Mouse (Mus musculus) gastrocnemius, adult 18-20 months (tissue): ENCODE measurements at regions not wholly inside any gene's neighbourhood (a gene's known extent, or its start where the extent isn't known, plus 50 kb on each side); places are given as distances from the start of the nearest gene placed in this dataset.

Experiments used
- DNase-seq: peaks from one replicate; pipeline ENCODE4 v3.0.0; 2021; ENCODE audit warnings: low spot score

- no peak for DNase-seq
Observed at GRCm38 (mm10) chr12:94150143-94150542, 1541.9 kb upstream of the Flrt2 start.

- DNase-seq: peak; percentile 1
Observed at GRCm38 (mm10) chr12:94155110-94155858, 1536.7 kb upstream of the Flrt2 start.

GRCm38 (mm10) chr12:94182358-94182757 lies 1509.7 kb upstream of the Flrt2 start:
- DNase-seq: no peak

GRCm38 (mm10) chr12:94190620-94191081 lies 1501.4 kb upstream of the Flrt2 start:
- DNase-seq: peak; percentile 2

- DNase-seq: peak; percentile 16
Observed at GRCm38 (mm10) chr12:94217906-94218305, 1474.1 kb upstream of the Flrt2 start.

GRCm38 (mm10) chr12:94229894-94230293 lies 1462.1 kb upstream of the Flrt2 start:
- no peak for DNase-seq

GRCm38 (mm10) chr12:94245366-94245765 lies 1446.7 kb upstream of the Flrt2 start:
- no peak for DNase-seq

- DNase-seq: no peak
Observed at GRCm38 (mm10) chr12:94247362-94247761, 1444.7 kb upstream of the Flrt2 start.

GRCm38 (mm10) chr12:94252957-94253633 lies 1438.9 kb upstream of the Flrt2 start:
- no peak for DNase-seq

GRCm38 (mm10) chr12:94280946-94281345 lies 1411.1 kb upstream of the Flrt2 start:
- peak; percentile 50 for DNase-seq

GRCm38 (mm10) chr12:94282931-94283330 lies 1409.1 kb upstream of the Flrt2 start:
- peak; percentile 2 for DNase-seq

GRCm38 (mm10) chr12:94283572-94283971 lies 1408.5 kb upstream of the Flrt2 start:
- DNase-seq: no peak

- DNase-seq: no peak
Observed at GRCm38 (mm10) chr12:94297864-94298263, 1394.2 kb upstream of the Flrt2 start.

- no peak for DNase-seq
Observed at GRCm38 (mm10) chr12:94332351-94332750, 1359.7 kb upstream of the Flrt2 start.

- no peak for DNase-seq
Observed at GRCm38 (mm10) chr12:94334671-94335070, 1357.4 kb upstream of the Flrt2 start.

GRCm38 (mm10) chr12:94349623-94350156 lies 1342.3 kb upstream of the Flrt2 start:
- no peak for DNase-seq

- no peak for DNase-seq
Observed at GRCm38 (mm10) chr12:94364269-94364668, 1327.8 kb upstream of the Flrt2 start.

- no peak for DNase-seq
Observed at GRCm38 (mm10) chr12:94399991-94400390, 1292.0 kb upstream of the Flrt2 start.

GRCm38 (mm10) chr12:94420918-94421317 lies 1271.1 kb upstream of the Flrt2 start:
- DNase-seq: peak; percentile 38

- no peak for DNase-seq
Observed at GRCm38 (mm10) chr12:94421743-94422142, 1270.3 kb upstream of the Flrt2 start.

- DNase-seq: no peak
Observed at GRCm38 (mm10) chr12:94424340-94424981, 1267.6 kb upstream of the Flrt2 start.

- no peak for DNase-seq
Observed at GRCm38 (mm10) chr12:94449517-94449916, 1242.5 kb upstream of the Flrt2 start.
